13 mouse cellular contexts compared by ENCODE assay signal in the genomic region with DNA sequence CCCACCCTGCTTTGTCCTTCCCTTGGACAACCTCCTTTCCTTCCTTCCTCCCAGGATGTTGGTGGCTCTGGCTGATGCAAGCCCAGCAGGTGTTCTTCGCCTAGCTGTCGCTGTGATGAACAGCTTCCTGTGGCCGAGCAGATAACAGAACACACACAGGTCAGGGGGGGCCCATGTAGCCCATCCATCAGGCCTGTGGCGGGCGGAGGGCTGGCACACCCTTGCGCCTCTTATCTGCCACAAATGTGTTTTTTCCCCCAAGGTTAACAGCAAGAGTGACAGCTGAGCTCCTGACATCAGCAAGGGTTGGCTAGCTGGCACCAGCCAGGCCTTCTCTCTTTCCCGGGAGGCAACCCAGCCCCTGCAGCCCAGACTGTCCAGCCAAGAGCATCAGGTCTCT. TPM values are rescaled to one million over a fixed set of nuclear protein-coding genes. Genes with fewer than 3 reads are reported as not detected.
DNase-seq lines count a peak whose midpoint lies in the region; ATAC-seq lines count a peak whose summit lies in the region.
"Had no signal": no experiment of that assay in that cellular context is flagged by ENCODE, and none has a peak within 500 bp of the region (broad histone marks: within the 10 kb centered on the region; RNA-seq: fewer than 3 reads in every experiment).

No protein-coding gene starts in this region.

- 5% methylated on average over 7 of the region's 7 CpGs for WGBS in lung, embryonic 16.5 days
- 54% methylated on average over 6 of the region's 7 CpGs for WGBS in hindbrain, embryonic 16.5 days

- no peak overlapping the region for H3K9ac ChIP-seq in lung, embryonic 16.5 days (ENCODE audit: low read length)
- H3K9ac ChIP-seq in hindbrain, embryonic 16.5 days (ENCODE audit: low read depth, low read length) = no peak overlapping the region
- H3K9ac ChIP-seq: forebrain, embryonic 13.5 days; midbrain, embryonic 15.5 days had no signal

- no peak overlapping the region for H3K4me3 ChIP-seq in lung, embryonic 16.5 days (ENCODE audit: low read length)
- H3K4me3 ChIP-seq in hindbrain, embryonic 16.5 days (ENCODE audit: low read length) = no peak overlapping the region
- H3K4me3 ChIP-seq: embryonic facial prominence, embryonic 10.5 days; forebrain, embryonic 13.5 days; midbrain, embryonic 15.5 days had no signal

- no peak for DNase-seq in lung, postnatal 25 days (ENCODE audit: low spot score)
- peak; percentile 74 for DNase-seq in kidney, postnatal 14 days
- DNase-seq in heart, postnatal 25 days (ENCODE audit: low spot score) = no peak
- DNase-seq in gastrocnemius, adult 18-20 months (ENCODE audit: low spot score) = no peak
- DNase-seq: cerebellum, adult 11 months; thymus, postnatal 36 days had no signal

- H3K9me3 ChIP-seq in lung, embryonic 16.5 days (ENCODE audit: control insufficient read depth, low read length) = no peaks in the 10 kb centered on the region
- H3K9me3 ChIP-seq in hindbrain, embryonic 16.5 days (ENCODE audit: control insufficient read depth, low read length) = no peaks in the 10 kb centered on the region
- H3K9me3 ChIP-seq: embryonic facial prominence, embryonic 10.5 days; forebrain, embryonic 13.5 days; midbrain, embryonic 15.5 days had no signal

- H3K27me3 ChIP-seq in lung, embryonic 16.5 days (ENCODE audit: control insufficient read depth, insufficient read depth, low read depth, low read length) = no peaks in the 10 kb centered on the region
- no peaks in the 10 kb centered on the region for H3K27me3 ChIP-seq in hindbrain, embryonic 16.5 days (replicated peaks; ENCODE audit: control insufficient read depth, insufficient read depth, low read length)
- H3K27me3 ChIP-seq: forebrain, embryonic 13.5 days; midbrain, embryonic 15.5 days had no signal

- no peak overlapping the region for H3K27ac ChIP-seq in lung, embryonic 16.5 days (ENCODE audit: low read length)
- H3K27ac ChIP-seq in hindbrain, embryonic 16.5 days (ENCODE audit: low read depth, low read length) = no peak overlapping the region
- H3K27ac ChIP-seq: embryonic facial prominence, embryonic 10.5 days; forebrain, embryonic 13.5 days; midbrain, embryonic 15.5 days had no signal

- intact Hi-C loops in heart, postnatal 25 days (cut with DNase I) = no loop called here

- no peaks in the 10 kb centered on the region for H3K4me1 ChIP-seq in lung, embryonic 16.5 days (replicated peaks; ENCODE audit: control insufficient read depth, insufficient read depth, low read length)
- no peaks in the 10 kb centered on the region for H3K4me1 ChIP-seq in hindbrain, embryonic 16.5 days (ENCODE audit: control insufficient read depth, insufficient read depth, low read depth, low read length)
- H3K4me1 ChIP-seq: midbrain, embryonic 15.5 days had no signal

- no peaks in the 10 kb centered on the region for H3K36me3 ChIP-seq in lung, embryonic 16.5 days (ENCODE audit: control insufficient read depth, insufficient read depth, low read length)
- H3K36me3 ChIP-seq in hindbrain, embryonic 16.5 days (ENCODE audit: control insufficient read depth, insufficient read depth, low read length) = no peaks in the 10 kb centered on the region
- H3K36me3 ChIP-seq: embryonic facial prominence, embryonic 10.5 days; midbrain, embryonic 15.5 days had no signal

- no peak overlapping the region for H3K4me2 ChIP-seq in lung, embryonic 16.5 days (ENCODE audit: low read depth, low read length)
- no peak overlapping the region for H3K4me2 ChIP-seq in hindbrain, embryonic 16.5 days (ENCODE audit: low read length)
- H3K4me2 ChIP-seq: forebrain, embryonic 13.5 days; midbrain, embryonic 15.5 days had no signal

- peak; percentile 49 for ATAC-seq in lung, embryonic 16.5 days (ENCODE audit: low read depth)
- 0 out of 2 replicates have a peak, but pooled peaks have one; percentile 51 for ATAC-seq in erythroblast, adult 5-6 weeks (replicated peaks; ENCODE audit: low FRiP score, poor library complexity, severe bottlenecking)
- peak; percentile 93 for ATAC-seq in megakaryocyte progenitor cell, adult 5-6 weeks (replicated peaks; ENCODE audit: poor library complexity)
- ATAC-seq in hindbrain, embryonic 16.5 days = no peak
- ATAC-seq: forebrain, embryonic 13.5 days; midbrain, embryonic 15.5 days had no signal

RNA-seq across cellular contexts. Expression of a gene that starts 59.9 kb away (rescaled TPM):
- polyA plus RNA-seq in lung, embryonic 16.5 days (2015; fragmentation: Nextera tagmentation; extraction: Ambion mirVana) = 51.7 and 54.7 TPM in 2 replicates
- total RNA-seq in erythroblast, adult 5-6 weeks (2015; ENCODE audit: low replicate concordance) = 5.6 and 8.1 TPM in 2 replicates
- 10.0 and 13.6 TPM in 2 replicates for total RNA-seq in erythroblast, adult 5-6 weeks (2017; ENCODE audit: low replicate concordance)
- total RNA-seq in megakaryocyte progenitor cell, adult 5-6 weeks (2015) = 22.5 and 26.0 TPM in 2 replicates
- 44.0 and 52.0 TPM in 2 replicates for total RNA-seq in megakaryocyte progenitor cell, adult 5-6 weeks (2017)
- total RNA-seq in heart, postnatal 25 days (2021) = 1 to 10 TPM; 9.1 to 9.4 TPM
- total RNA-seq in gastrocnemius, adult 18-20 months (2021) = 1 to 10 TPM; 8.8 to 9.7 TPM
- 53.0 and 58.8 TPM in 2 replicates for polyA plus RNA-seq in hindbrain, embryonic 16.5 days (2015; fragmentation: Nextera tagmentation; extraction: Ambion mirVana)
